Mouse (Mus musculus): ENCODE results near the gene Kif13a.

GRCm38 (mm10) chr13:46812648-46813184 is 117.0 kb downstream of the Kif13a start:
- TF ChIP-seq CTCF (conservative IDR thresholded peaks at IDR 0.05; ENCODE audit: insufficient read depth, insufficient read length, low read depth, low read length) (no peak), POLR2A (IDR thresholded peaks at IDR 0.05; ENCODE audit: low read depth, low read length) (no peak)
